Mouse (Mus musculus) lung, embryonic 15.5 days (tissue): ENCODE data around the gene Dtd2. TPM values are rescaled to one million over a fixed set of nuclear protein-coding genes. Genes with fewer than 3 reads are reported as not detected.

Experiments used
- ATAC-seq: fragments of 200-750 bp; cut with Nextera tagmentation; 2 replicates; pipeline ENCODE4 v1.8.0; 2017; ENCODE audit warnings: moderate number of reproducible peaks, borderline replicate concordance; ENCODE audit not compliant: low FRiP score, low TSS enrichment; ENCODE audit errors: extremely low read depth
- H3K27ac ChIP-seq: fragments of 300-500 bp; sonication (generic); 2 replicates; pipeline ENCODE4 v1.5.1; 2015; ENCODE audit warnings: moderate library complexity, mild to moderate bottlenecking, inconsistent platforms
- H3K27me3 ChIP-seq: fragments of 300-500 bp; sonication (generic); 2 replicates; pipeline ENCODE4 v1.6.1; 2015; ENCODE audit warnings: inconsistent platforms
- H3K36me3 ChIP-seq: fragments of 300-500 bp; sonication (generic); 2 replicates; pipeline ENCODE4 v1.6.1; 2015; ENCODE audit warnings: inconsistent platforms
- H3K4me1 ChIP-seq: fragments of 300-500 bp; sonication (generic); 2 replicates; pipeline ENCODE4 v1.6.1; 2015; ENCODE audit warnings: inconsistent platforms
- H3K4me2 ChIP-seq: fragments of 300-500 bp; sonication (generic); 2 replicates; pipeline ENCODE4 v1.6.1; 2015; ENCODE audit warnings: inconsistent platforms, mild to moderate bottlenecking, moderate library complexity
- H3K4me3 ChIP-seq: fragments of 300-500 bp; sonication (generic); 2 replicates; pipeline ENCODE4 v1.5.1; 2015; ENCODE audit warnings: mild to moderate bottlenecking, inconsistent platforms
- H3K9ac ChIP-seq: fragments of 300-500 bp; sonication (generic); 2 replicates; pipeline ENCODE4 v1.6.1; 2015; ENCODE audit warnings: inconsistent platforms
- H3K9me3 ChIP-seq: fragments of 300-500 bp; sonication (generic); 2 replicates; pipeline ENCODE4 v1.6.1; 2016; ENCODE audit warnings: inconsistent platforms
- WGBS: fragments of 180-500 bp; shearing (Covaris S2); methylation state at CpG from one replicate; pipeline ENCODE4 v1.1.7; 2015; 5-methylcytosine and 5-hydroxymethylcytosine counted together
- polyA plus RNA-seq: library from polyadenylated mRNA; unstranded; fragments of >200 nt; fragmentation: Nextera tagmentation; extraction: Ambion mirVana; gene quantifications from 2 replicates; pipeline ENCODE4 v1.2.1, GENCODE M21; 2015

The Dtd2 gene
- polyA plus RNA-seq, 1 experiment from 2014 or later = 25.3 TPM

DNA sequence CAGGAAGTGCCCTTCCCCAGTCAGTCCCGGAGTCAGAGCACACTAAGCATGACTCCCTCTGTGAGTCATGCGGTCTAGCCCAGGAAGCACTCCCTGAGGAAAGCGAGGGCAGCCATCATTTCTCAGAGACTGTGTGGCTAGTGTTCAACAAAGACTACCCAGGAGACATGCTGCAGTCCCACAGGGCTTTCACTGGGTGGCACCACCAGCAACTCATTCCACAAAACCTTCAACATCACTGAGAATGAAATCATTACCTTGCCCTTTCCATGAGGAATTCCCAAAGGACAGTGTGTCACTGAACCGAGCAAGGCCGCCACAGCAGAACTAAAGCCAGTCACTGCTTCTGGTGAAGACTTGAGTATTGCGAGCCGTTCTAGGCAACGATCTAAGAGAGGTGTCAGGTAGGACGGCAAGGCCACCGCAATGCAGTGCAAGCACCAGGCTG is 58.8 kb downstream of the Dtd2 start:
- Histone ChIP-seq H3K9me3 (no peaks in the 10 kb centered on the region), H3K27ac (no peak overlapping the region), H3K9ac (no peak overlapping the region), H3K4me3 (no peak overlapping the region), H3K4me2 (no peak overlapping the region), H3K36me3 (peaks cover 69% of the 10 kb centered on the region), H3K27me3 (no peaks in the 10 kb centered on the region), H3K4me1 (no peaks in the 10 kb centered on the region)
- 83% methylated on average over 10 of the region's 10 CpGs for whole genome bisulfite sequencing
- no peak for ATAC-seq

DNA sequence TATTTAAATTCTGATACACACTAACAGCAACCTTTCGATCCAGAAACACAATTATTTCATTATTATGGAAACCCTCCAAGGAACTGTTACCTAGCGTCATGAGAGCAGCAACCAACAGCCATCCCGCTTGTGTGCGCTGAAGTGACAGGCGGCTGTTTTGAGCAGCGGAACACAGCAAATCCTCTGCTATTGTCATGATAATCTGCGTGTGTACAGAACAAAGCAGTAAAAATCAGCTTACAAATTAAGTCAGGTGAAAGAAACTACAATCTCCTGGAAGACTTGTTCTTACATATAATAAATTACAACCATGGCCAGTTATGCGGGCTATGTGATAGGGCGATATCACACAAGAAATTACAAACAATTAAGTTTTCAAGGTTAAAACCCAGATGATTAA is 61.0 kb downstream of the Dtd2 start:
- WGBS = 93% methylated on average over 9 of the region's 9 CpGs
- H3K4me2 ChIP-seq = no peak overlapping the region
- no peak overlapping the region for H3K27ac ChIP-seq
- no peaks in the 10 kb centered on the region for H3K4me1 ChIP-seq
- no peaks in the 10 kb centered on the region for H3K9me3 ChIP-seq
- no peak overlapping the region for H3K9ac ChIP-seq
- peaks cover 50% of the 10 kb centered on the region for H3K36me3 ChIP-seq
- no peaks in the 10 kb centered on the region for H3K27me3 ChIP-seq
- no peak overlapping the region for H3K4me3 ChIP-seq
- no peak for ATAC-seq

DNA sequence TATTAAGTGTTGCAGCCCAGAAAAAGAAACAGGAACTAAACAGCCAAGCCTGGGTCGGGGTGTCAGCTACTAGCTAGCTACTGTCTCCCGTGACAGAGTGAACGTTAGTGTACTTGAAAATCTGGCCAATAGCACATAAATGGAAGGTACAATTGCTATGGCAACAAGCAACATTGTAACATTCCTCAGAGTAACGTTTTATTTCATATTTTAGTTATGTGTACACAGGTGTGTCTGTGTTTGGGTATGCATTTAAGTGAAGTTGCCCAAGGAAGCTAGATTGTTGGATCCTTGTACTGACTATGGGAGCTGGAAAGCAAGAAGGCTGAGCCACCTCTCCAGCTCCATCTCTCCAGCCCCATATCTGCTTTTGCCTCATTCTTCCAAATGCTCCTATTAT is 66.5 kb downstream of the Dtd2 start:
- 57% methylated on average over 4 of the region's 4 CpGs for WGBS
- H3K4me1 ChIP-seq = no peaks in the 10 kb centered on the region
- H3K27ac ChIP-seq = no peak overlapping the region
- H3K4me3 ChIP-seq = no peak overlapping the region
- ATAC-seq = no peak
- no peak overlapping the region for H3K9ac ChIP-seq
- no peaks in the 10 kb centered on the region for H3K27me3 ChIP-seq
- no peaks in the 10 kb centered on the region for H3K9me3 ChIP-seq
- H3K4me2 ChIP-seq = no peak overlapping the region; the same call in 1 of the 2 replicates
- peaks cover 27% of the 10 kb centered on the region for H3K36me3 ChIP-seq

Other genes starting within 250 kb of the Dtd2 start
- gene Hectd1, start 177.0 kb downstream of the Dtd2 start, polyA plus RNA-seq = 34.2 and 39.0 TPM in 2 replicates
- 12.7 and 13.8 TPM in 2 replicates for gene Heatr5a, start 35.2 kb downstream of the Dtd2 start, polyA plus RNA-seq
- gene Gpr33, start 21.6 kb upstream of the Dtd2 start, polyA plus RNA-seq = not detected in 2 replicates
- gene Nubpl, start 91.2 kb upstream of the Dtd2 start, polyA plus RNA-seq = 12.4 and 14.5 TPM in 2 replicates